Mouse (Mus musculus): ENCODE data around the gene Ppm1n. TPM values are rescaled to one million over a fixed set of nuclear protein-coding genes. Genes with fewer than 3 reads are reported as not detected.

The Ppm1n gene
- total and polyA plus RNA-seq, 3 experiments: not detected

GRCm38 (mm10) chr7:19231849-19232248 is 48.0 kb downstream of the Ppm1n start:
- Histone ChIP-seq H3K27me3 (ENCODE audit: control insufficient read depth in 1 of 2, insufficient read depth in 2 of 2, low read length in 2 of 2) (no peaks in the 10 kb centered on the region), H3K79me2 (ENCODE audit: control insufficient read depth, insufficient read depth, low read length, poor library complexity) (peaks cover 58% of the 10 kb centered on the region), H3K36me3 (ENCODE audit: control insufficient read depth in 1 of 2, insufficient read depth in 2 of 2, low read length in 2 of 2) (peaks cover 0 to 3% of the 10 kb centered on the region in 2 experiments; a peak in 3 of 4 replicates), H3K4me1 (ENCODE audit: control insufficient read depth in 1 of 2, insufficient read depth in 2 of 2, low read length in 2 of 2) (peaks cover 5 to 8% of the 10 kb centered on the region in 2 experiments), H3K9ac (ENCODE audit: control insufficient read depth, low read depth, low read length, poor library complexity, severe bottlenecking) (no peak overlapping the region), H3K27ac (ENCODE audit: control insufficient read depth, low read depth, low read length) (no peak overlapping the region), H3K4me3 (ENCODE audit: control insufficient read depth in 1 of 2, insufficient read depth in 1 of 2, low read depth in 2 of 2, low read length in 2 of 2) (no peak overlapping the region), H3K9me3 (replicated peaks; ENCODE audit: insufficient read depth, low read length) (no peaks in the 10 kb centered on the region)
- no peak for TF ChIP-seq HCFC1 (IDR thresholded peaks at IDR 0.05; ENCODE audit: low read depth, low read length)
- TF ChIP-seq ZNF384 (IDR thresholded peaks at IDR 0.05; ENCODE audit: low read depth, low read length): no peak
- no peak for TF ChIP-seq CHD2 (IDR thresholded peaks at IDR 0.05; ENCODE audit: low read length)
- no peak for TF ChIP-seq NRF1 (IDR thresholded peaks at IDR 0.05; ENCODE audit: insufficient read depth, low read depth, low read length, poor library complexity, severe bottlenecking)
- TF ChIP-seq NELFE (IDR thresholded peaks at IDR 0.05; ENCODE audit: low read depth, low read length): no peak
- TF ChIP-seq E2F4 (IDR thresholded peaks at IDR 0.05; ENCODE audit: borderline replicate concordance, low read depth, low read length): no peak
- TF ChIP-seq USF1 (IDR thresholded peaks at IDR 0.05; ENCODE audit: low read depth, low read length): no peak
- TF ChIP-seq GABPA (IDR thresholded peaks at IDR 0.05; ENCODE audit: low read depth, low read length): no peak
- no peak for DNase-seq (ENCODE audit: low read depth, low spot score)

GRCm38 (mm10) chr7:19230899-19231298 is 49.0 kb downstream of the Ppm1n start:
- Histone ChIP-seq H3K79me2 (ENCODE audit: control insufficient read depth, insufficient read depth, low read length, poor library complexity) (peaks cover 55% of the 10 kb centered on the region), H3K36me3 (ENCODE audit: control insufficient read depth in 1 of 2, insufficient read depth in 2 of 2, low read length in 2 of 2) (peaks cover 0 to 3% of the 10 kb centered on the region in 2 experiments; a peak in 3 of 4 replicates), H3K4me1 (ENCODE audit: control insufficient read depth in 1 of 2, insufficient read depth in 2 of 2, low read length in 2 of 2) (peaks cover 7 to 8% of the 10 kb centered on the region in 2 experiments), H3K9ac (ENCODE audit: control insufficient read depth, low read depth, low read length, poor library complexity, severe bottlenecking) (no peak overlapping the region), H3K4me3 (ENCODE audit: control insufficient read depth in 1 of 2, insufficient read depth in 1 of 2, low read depth in 2 of 2, low read length in 2 of 2) (no peak overlapping the region), H3K27ac (ENCODE audit: control insufficient read depth, low read depth, low read length) (no peak overlapping the region), H3K27me3 (ENCODE audit: control insufficient read depth in 1 of 2, insufficient read depth in 2 of 2, low read length in 2 of 2) (no peaks in the 10 kb centered on the region), H3K9me3 (replicated peaks; ENCODE audit: insufficient read depth, low read length) (no peaks in the 10 kb centered on the region)
- DNase-seq (ENCODE audit: low read depth, low spot score): no peak
- TF ChIP-seq SIN3A (IDR thresholded peaks at IDR 0.05; ENCODE audit: low read length): no peak
- no peak for TF ChIP-seq MYC (IDR thresholded peaks at IDR 0.05; ENCODE audit: low read depth, low read length)
- TF ChIP-seq USF1 (IDR thresholded peaks at IDR 0.05; ENCODE audit: low read depth, low read length): no peak
- TF ChIP-seq ZC3H11A (IDR thresholded peaks at IDR 0.05; ENCODE audit: low read depth, low read length): no peak
- TF ChIP-seq TBP (IDR thresholded peaks at IDR 0.05; ENCODE audit: low read depth, low read length): no peak
- TF ChIP-seq UBTF (IDR thresholded peaks at IDR 0.05; ENCODE audit: borderline replicate concordance, insufficient read depth, low read depth, low read length): no peak
- TF ChIP-seq NELFE (IDR thresholded peaks at IDR 0.05; ENCODE audit: low read depth, low read length): no peak
- TF ChIP-seq JUND (IDR thresholded peaks at IDR 0.05; ENCODE audit: low read depth, low read length): no peak
- no peak for TF ChIP-seq NRF1 (IDR thresholded peaks at IDR 0.05; ENCODE audit: insufficient read depth, low read depth, low read length, poor library complexity, severe bottlenecking)
- TF ChIP-seq MYB (IDR thresholded peaks at IDR 0.05; ENCODE audit: low read depth, low read length): no peak
- no peak for TF ChIP-seq EP300 (IDR thresholded peaks at IDR 0.05; ENCODE audit: low read depth in 1 of 2, low read length in 2 of 2)
- TF ChIP-seq ZNF384 (IDR thresholded peaks at IDR 0.05; ENCODE audit: low read depth, low read length): no peak
- no peak for TF ChIP-seq TAL1 (IDR thresholded peaks at IDR 0.05; ENCODE audit: low read length)
- no peak for TF ChIP-seq POLR2A (IDR thresholded peaks at IDR 0.05; ENCODE audit: control insufficient read depth in 1 of 2, insufficient read depth in 1 of 2, low read depth in 1 of 2, low read length in 2 of 2, poor library complexity in 1 of 2)
- no peak for TF ChIP-seq MEF2A (IDR thresholded peaks at IDR 0.05; ENCODE audit: extremely low read depth, insufficient replicate concordance, low read depth, low read length, poor library complexity, severe bottlenecking)
- TF ChIP-seq ZKSCAN1 (IDR thresholded peaks at IDR 0.05; ENCODE audit: low read depth, low read length): no peak
- no peak for TF ChIP-seq ZMIZ1 (IDR thresholded peaks at IDR 0.05; ENCODE audit: low read depth, low read length)
- TF ChIP-seq POLR2AphosphoS2 (IDR thresholded peaks at IDR 0.05; ENCODE audit: low read length): no peak

All from MEL (cell line).